Mouse (Mus musculus) thymus, adult 2 months (tissue): ENCODE measurements around the gene Macrod1.

Experiments
- CTCF ChIP-seq: fragments of 200-500 bp; IDR thresholded peaks from 2 replicates; pipeline ENCODE4 v1.5.1; 2012; ENCODE audit warnings: mild to moderate bottlenecking, control low read depth, low read length, moderate library complexity, borderline replicate concordance; ENCODE audit not compliant: control insufficient read depth, poor library complexity, insufficient read depth; ENCODE audit errors: extremely low read depth
- POLR2A ChIP-seq: fragments of 200-500 bp; IDR thresholded peaks from 2 replicates; pipeline ENCODE4 v1.6.1; 2012; ENCODE audit warnings: mild to moderate bottlenecking, low read length, control low read depth, moderate library complexity; ENCODE audit not compliant: control insufficient read depth, poor library complexity, insufficient read depth; ENCODE audit errors: extremely low read depth

DNA sequence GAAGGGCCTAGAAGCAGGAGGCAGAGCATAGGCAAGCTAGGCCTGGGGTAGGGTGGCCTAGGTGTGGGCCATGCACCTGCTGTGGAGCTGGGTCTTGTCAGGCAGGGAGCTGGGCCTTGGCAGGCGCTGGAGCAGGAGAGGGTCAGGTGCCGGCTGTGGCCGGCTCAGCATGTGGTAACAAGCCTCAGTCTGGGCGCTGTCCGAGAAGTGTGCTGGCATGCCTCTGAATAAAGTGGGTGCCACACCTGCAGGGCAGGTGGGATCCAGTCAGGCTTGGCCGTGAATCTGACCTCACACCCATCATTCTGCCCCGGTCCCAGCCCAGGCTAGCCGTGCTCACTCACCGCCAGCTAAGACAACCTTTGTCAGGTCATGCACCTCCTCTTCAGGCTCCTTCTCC, 42.6 kb upstream of the Macrod1 start:
- TF ChIP-seq POLR2A (no peak), CTCF (no peak)
